Mouse (Mus musculus) cerebellum, adult 18-20 months (tissue): ENCODE data around the gene Rras.

Source experiments
- DNase-seq, 2 experiments: peaks; one replicate each; pipeline ENCODE4 v3.0.0; 2021

The Rras gene

GRCm38 (mm10) chr7:45027761-45028160, 10.0 kb downstream of the Rras start:
- DNase-seq = no peak

GRCm38 (mm10) chr7:45028351-45028750, 10.6 kb downstream of the Rras start:
- DNase-seq = no peak

GRCm38 (mm10) chr7:45029995-45030394, 12.2 kb downstream of the Rras start:
- no peak for DNase-seq

GRCm38 (mm10) chr7:45030857-45031256, 13.1 kb downstream of the Rras start:
- no peak for DNase-seq

GRCm38 (mm10) chr7:45033722-45034359, 16.1 kb downstream of the Rras start:
- DNase-seq = no peak

- no peak for DNase-seq
These were observed 17.9 kb downstream of the Rras start for GRCm38 (mm10) chr7:45035631-45036030.

- DNase-seq = no peak
These were observed 18.9 kb downstream of the Rras start for GRCm38 (mm10) chr7:45036702-45037101.

- peak; percentile 52 for DNase-seq
These were observed 20.1 kb downstream of the Rras start for GRCm38 (mm10) chr7:45037720-45038361.

- no peak for DNase-seq
These were observed 20.6 kb downstream of the Rras start for GRCm38 (mm10) chr7:45038411-45038810.

GRCm38 (mm10) chr7:45040851-45041250, 23.1 kb downstream of the Rras start:
- DNase-seq = no peak

- no peak for DNase-seq
These were observed 25.5 kb downstream of the Rras start for GRCm38 (mm10) chr7:45043307-45043706.

- no peak for DNase-seq
These were observed 28.0 kb downstream of the Rras start for GRCm38 (mm10) chr7:45045741-45046140.

GRCm38 (mm10) chr7:45046853-45047350, 29.1 kb downstream of the Rras start:
- no peak for DNase-seq

- no peak for DNase-seq
These were observed 29.7 kb downstream of the Rras start for GRCm38 (mm10) chr7:45047491-45047890.

- DNase-seq = peak in 1 of 2 experiments; percentile 40
These were observed 30.5 kb downstream of the Rras start for GRCm38 (mm10) chr7:45048001-45048890.

- no peak for DNase-seq
These were observed 31.3 kb downstream of the Rras start for GRCm38 (mm10) chr7:45048923-45049657.

GRCm38 (mm10) chr7:45050945-45051600, 33.3 kb downstream of the Rras start:
- DNase-seq = peak; percentile 73 to 84

- peak in 1 of 2 experiments; percentile 20 for DNase-seq
These were observed 33.8 kb downstream of the Rras start for GRCm38 (mm10) chr7:45051601-45051974.

- DNase-seq = peak; percentile 43 to 62
These were observed 34.6 kb downstream of the Rras start for GRCm38 (mm10) chr7:45052181-45052861.

GRCm38 (mm10) chr7:45052862-45053116, 35.0 kb downstream of the Rras start, which contains the start of gene Prr12:
Gene Prr12, minus strand, starts transcription at chr7:45052881.
- DNase-seq = no peak

- DNase-seq = peak; percentile 64 to 78
These were observed 35.6 kb downstream of the Rras start for GRCm38 (mm10) chr7:45053117-45053930.
